Mouse (Mus musculus) CH12F3 (cell line): ENCODE measurements around the gene Tsks.

Source experiments
- in situ Hi-C: fragments of 300-500 bp; cut with MboI; formaldehyde crosslinking; loops from 2 replicates; pipeline ENCODE4 v1.14.3; 2020; ENCODE audit warnings: low sequenced_read_pairs

Gene Tsks

GRCm38 (mm10) chr7:44974383-44975116 is 31.5 kb downstream of the Tsks start, which contains the start of gene Cpt1c:
TSS of gene Cpt1c (minus strand) at chr7:44974851.
- in situ Hi-C loops, result no loop called here

GRCm38 (mm10) chr7:44975117-44975419 is 32.1 kb downstream of the Tsks start:
- in situ Hi-C loops, result no loop called here

- in situ Hi-C loops, result no loop called here
Observed at GRCm38 (mm10) chr7:44978300-44978699, 35.3 kb downstream of the Tsks start.

- in situ Hi-C loops, result no loop called here
Observed at GRCm38 (mm10) chr7:44981539-44981938, 38.5 kb downstream of the Tsks start.

GRCm38 (mm10) chr7:44983085-44983484 is 40.1 kb downstream of the Tsks start:
- in situ Hi-C loops, result no loop called here

- in situ Hi-C loops, result no loop called here
Observed at GRCm38 (mm10) chr7:44983944-44984832, 41.2 kb downstream of the Tsks start.

GRCm38 (mm10) chr7:44984833-44985164 is 41.8 kb downstream of the Tsks start:
- in situ Hi-C loops, result no loop called here

- in situ Hi-C loops, result no loop called here
Observed at GRCm38 (mm10) chr7:44985595-44986191, 42.7 kb downstream of the Tsks start.

GRCm38 (mm10) chr7:44986192-44986878 is 43.3 kb downstream of the Tsks start, which contains the start of gene Prmt1:
TSS of gene Prmt1 (minus strand) at chr7:44986568.
- in situ Hi-C loops, result no loop called here

- in situ Hi-C loops, result no loop called here
Observed at GRCm38 (mm10) chr7:44986879-44987718, 44.1 kb downstream of the Tsks start.

- in situ Hi-C loops, result no loop called here
Observed at GRCm38 (mm10) chr7:44996672-44997071, 53.7 kb downstream of the Tsks start.

GRCm38 (mm10) chr7:44997231-44997939 is 54.4 kb downstream of the Tsks start, which contains the start of gene Irf3:
TSS of gene Irf3 (plus strand) at chr7:44997648.
- in situ Hi-C loops, result no loop called here

GRCm38 (mm10) chr7:44997940-44998428 is 55.0 kb downstream of the Tsks start:
- in situ Hi-C loops, result no loop called here

- in situ Hi-C loops, result no loop called here
Observed at GRCm38 (mm10) chr7:44998501-44998955, 55.5 kb downstream of the Tsks start, which contains the start of gene Bcl2l12. TSS of gene Bcl2l12 (minus strand) at chr7:44998712.

GRCm38 (mm10) chr7:44999753-45000152 is 56.7 kb downstream of the Tsks start:
- in situ Hi-C loops, result no loop called here

GRCm38 (mm10) chr7:45000539-45001114 is 57.6 kb downstream of the Tsks start:
- in situ Hi-C loops, result no loop called here

GRCm38 (mm10) chr7:45002440-45002839 is 59.4 kb downstream of the Tsks start:
- in situ Hi-C loops, result no loop called here

- in situ Hi-C loops, result no loop called here
Observed at GRCm38 (mm10) chr7:45004546-45004945, 61.5 kb downstream of the Tsks start.
